Mouse (Mus musculus) central nervous system, embryonic 14 days (tissue): ENCODE measurements around the gene Pomt2. TPM values are rescaled to one million over a fixed set of nuclear protein-coding genes. Genes with fewer than 3 reads are reported as not detected.

Source experiments
- polyA plus RNA-seq: library from polyadenylated mRNA; depleted of rRNA; stranded (reverse); fragments of >200 nt; gene quantifications from 2 replicates; pipeline ENCODE4 v1.2.3, GENCODE M21; 2012; rRNA removed

Gene Pomt2
- polyA plus RNA-seq = 14.7 and 17.4 TPM in 2 replicates

GRCm38 (mm10) chr12:87147395-87148089 is at the start of gene Pomt2:
Gene Pomt2 (minus strand): TSS chr12:87147968.

GRCm38 (mm10) chr12:87146966-87147365 is 802 bp downstream of the Pomt2 start, which contains the start of gene Gstz1:
Gene Gstz1 (plus strand): TSS chr12:87147165.

GRCm38 (mm10) chr12:87102165-87102631 is 45.6 kb downstream of the Pomt2 start, which contains the start of gene Ngb:
Gene Ngb (minus strand): TSS chr12:87102539.

Other genes starting within 250 kb of the Pomt2 start
- gene Cipc, start 200.9 kb downstream of the Pomt2 start, polyA plus RNA-seq = 48.2 and 54.7 TPM in 2 replicates
- gene Zdhhc22, start 157.5 kb downstream of the Pomt2 start, polyA plus RNA-seq = 7.7 and 11.5 TPM in 2 replicates
- gene Tmem63c, start 126.6 kb downstream of the Pomt2 start, polyA plus RNA-seq = 14.6 and 14.9 TPM in 2 replicates
- gene Ngb, start 45.4 kb downstream of the Pomt2 start, polyA plus RNA-seq = 1.4 and 1.7 TPM in 2 replicates
- 58.5 and 60.3 TPM in 2 replicates for gene Gstz1, start 803 bp downstream of the Pomt2 start, polyA plus RNA-seq
- 1.2 and 1.7 TPM in 2 replicates for gene Samd15, start 51.8 kb upstream of the Pomt2 start, polyA plus RNA-seq
- gene Tmed8, start 52.5 kb upstream of the Pomt2 start, polyA plus RNA-seq = 10.1 and 10.5 TPM in 2 replicates
- 2.4 and 4.0 TPM in 2 replicates for gene Noxred1, start 90.8 kb upstream of the Pomt2 start, polyA plus RNA-seq
- 57.9 and 68.4 TPM in 2 replicates for gene Vipas39, start 118.3 kb upstream of the Pomt2 start, polyA plus RNA-seq
- 199 and 202 TPM in 2 replicates for gene Ahsa1, start 118.5 kb upstream of the Pomt2 start, polyA plus RNA-seq
- gene Ism2, start 151.7 kb upstream of the Pomt2 start, polyA plus RNA-seq = 1.0 and 1.1 TPM in 2 replicates
- gene Sptlc2, start 240.4 kb upstream of the Pomt2 start, polyA plus RNA-seq = 35.9 and 37.6 TPM in 2 replicates